Mouse (Mus musculus): ENCODE measurements around the gene Bub1. TPM values are rescaled to one million over a fixed set of nuclear protein-coding genes. Genes with fewer than 3 reads are reported as not detected.
A peak's percentile ranks its signal among the peaks of the same experiment; 100 is the strongest.

Gene Bub1
- polyA plus RNA-seq, 1 experiment from 2014 or later: 50.0 TPM

GRCm38 (mm10) chr2:127838576-127838975, 6.9 kb upstream of the Bub1 start, which contains the start of gene Acoxl:
Gene Acoxl, plus strand, starts transcription at chr2:127838876.
- 57% methylated on average over 7 of the region's 7 CpGs for WGBS

GRCm38 (mm10) chr2:127832833-127833190, 1.1 kb upstream of the Bub1 start:
- no peak overlapping the region for H3K27ac ChIP-seq (ENCODE audit: poor library complexity, severe bottlenecking)
- no peak overlapping the region for H3K4me3 ChIP-seq
- H3K4me1 ChIP-seq (replicated peaks): peaks cover 5% of the 10 kb centered on the region; the same call in 1 of the 2 replicates
- H3K9me3 ChIP-seq (replicated peaks): no peaks in the 10 kb centered on the region
- H3K4me2 ChIP-seq: no peak overlapping the region
- peaks cover 24% of the 10 kb centered on the region for H3K27me3 ChIP-seq (replicated peaks)
- H3K9ac ChIP-seq: no peak overlapping the region
- 19% methylated on average over 2 of the region's 2 CpGs for WGBS
- no peak for ATAC-seq (ENCODE audit: insufficient number of reproducible peaks, low FRiP score)
- H3K36me3 ChIP-seq: no peaks in the 10 kb centered on the region

More at GRCm38 (mm10) chr2:127838576-127838975, 6.9 kb upstream of the Bub1 start, which contains the start of gene Acoxl:
- Histone ChIP-seq H3K9me3 (replicated peaks) (no peaks in the 10 kb centered on the region), H3K4me3 (no peak within 1 kb of the TSS), H3K27me3 (replicated peaks) (peaks cover 66% of the 10 kb centered on the region), H3K4me2 (peak within 1 kb of the TSS; percentile 31; the same call in 1 of the 2 replicates), H3K4me1 (replicated peaks) (0 out of 2 replicates have a peak, but pooled peaks cover 5% of the 10 kb centered on the region), H3K36me3 (no peaks in the 10 kb centered on the region), H3K27ac (ENCODE audit: poor library complexity, severe bottlenecking) (no peak within 1 kb of the TSS), H3K9ac (no peak within 1 kb of the TSS)
- ATAC-seq (ENCODE audit: insufficient number of reproducible peaks, low FRiP score): no peak

GRCm38 (mm10) chr2:127832103-127832832, 603 bp upstream of the Bub1 start:
- Histone ChIP-seq H3K4me2 (peak overlapping the region; percentile 89), H3K27ac (ENCODE audit: poor library complexity, severe bottlenecking) (no peak overlapping the region), H3K9ac (peak overlapping the region; percentile 33; the same call in 1 of the 2 replicates), H3K27me3 (replicated peaks) (peaks cover 19% of the 10 kb centered on the region), H3K4me1 (replicated peaks) (peaks cover 5% of the 10 kb centered on the region; the same call in 1 of the 2 replicates), H3K4me3 (peak overlapping the region; percentile 87), H3K36me3 (peaks cover under 1% of the 10 kb centered on the region; the same call in 1 of the 2 replicates), H3K9me3 (replicated peaks) (no peaks in the 10 kb centered on the region)
- ATAC-seq (ENCODE audit: insufficient number of reproducible peaks, low FRiP score): no peak; the same call in 1 of the 2 replicates
- WGBS: 42% methylated on average over 11 of the region's 11 CpGs

GRCm38 (mm10) chr2:127791919-127792603, 39.6 kb downstream of the Bub1 start, which contains the start of gene Mtln:
Gene Mtln, minus strand, starts transcription at chr2:127792488.
- Histone ChIP-seq H3K9me3 (replicated peaks) (no peaks in the 10 kb centered on the region), H3K4me1 (replicated peaks) (peaks cover 11% of the 10 kb centered on the region), H3K27me3 (replicated peaks) (no peaks in the 10 kb centered on the region), H3K27ac (ENCODE audit: poor library complexity, severe bottlenecking) (peak within 1 kb of the TSS; percentile 89), H3K36me3 (no peaks in the 10 kb centered on the region), H3K9ac (peak within 1 kb of the TSS; percentile 82), H3K4me3 (peak within 1 kb of the TSS; percentile 75), H3K4me2 (peak within 1 kb of the TSS; percentile 74)
- ATAC-seq (ENCODE audit: insufficient number of reproducible peaks, low FRiP score): peak; percentile 94
- 3% methylated on average over 37 of the region's 37 CpGs for WGBS

GRCm38 (mm10) chr2:127789651-127790270, 41.9 kb downstream of the Bub1 start:
- Histone ChIP-seq H3K9ac (peak overlapping the region; percentile 74; the same call in 1 of the 2 replicates), H3K9me3 (replicated peaks) (no peaks in the 10 kb centered on the region), H3K4me1 (replicated peaks) (peaks cover 11% of the 10 kb centered on the region), H3K36me3 (no peaks in the 10 kb centered on the region), H3K4me2 (peak overlapping the region; percentile 74), H3K27ac (ENCODE audit: poor library complexity, severe bottlenecking) (no peak overlapping the region), H3K4me3 (peak overlapping the region; percentile 66; the same call in 1 of the 2 replicates), H3K27me3 (replicated peaks) (no peaks in the 10 kb centered on the region)
- WGBS: 33% methylated on average over 9 of the region's 9 CpGs
- no peak for ATAC-seq (ENCODE audit: insufficient number of reproducible peaks, low FRiP score)

GRCm38 (mm10) chr2:127789138-127789537, 42.5 kb downstream of the Bub1 start:
- Histone ChIP-seq H3K36me3 (no peaks in the 10 kb centered on the region), H3K9ac (peak overlapping the region; percentile 74), H3K9me3 (replicated peaks) (no peaks in the 10 kb centered on the region), H3K4me2 (peak overlapping the region; percentile 74), H3K4me1 (replicated peaks) (peaks cover 11% of the 10 kb centered on the region), H3K27me3 (replicated peaks) (no peaks in the 10 kb centered on the region), H3K4me3 (peak overlapping the region; percentile 66), H3K27ac (ENCODE audit: poor library complexity, severe bottlenecking) (no peak overlapping the region)
- ATAC-seq (ENCODE audit: insufficient number of reproducible peaks, low FRiP score): no peak; the same call in 1 of the 2 replicates
- 6% methylated on average over 11 of the region's 11 CpGs for WGBS

- H3K27ac ChIP-seq (ENCODE audit: poor library complexity, severe bottlenecking): no peak within 1 kb of the TSS
- H3K4me2 ChIP-seq: peak within 1 kb of the TSS; percentile 74
- no peaks in the 10 kb centered on the region for H3K36me3 ChIP-seq
- peaks cover 11% of the 10 kb centered on the region for H3K4me1 ChIP-seq (replicated peaks)
- peak within 1 kb of the TSS; percentile 74 for H3K9ac ChIP-seq
- WGBS: under 1% methylated on average over 40 of the region's 40 CpGs
- no peaks in the 10 kb centered on the region for H3K27me3 ChIP-seq (replicated peaks)
- peak; percentile 83 for ATAC-seq (ENCODE audit: insufficient number of reproducible peaks, low FRiP score)
- no peaks in the 10 kb centered on the region for H3K9me3 ChIP-seq (replicated peaks)
- H3K4me3 ChIP-seq: peak within 1 kb of the TSS; percentile 66
Measured at GRCm38 (mm10) chr2:127788440-127789116, 43.1 kb downstream of the Bub1 start, which contains the start of gene Nphp1. Gene Nphp1, minus strand, starts transcription at chr2:127788897.

GRCm38 (mm10) chr2:127787226-127787625, 44.4 kb downstream of the Bub1 start:
- Histone ChIP-seq H3K36me3 (no peaks in the 10 kb centered on the region), H3K4me1 (replicated peaks) (peaks cover 11% of the 10 kb centered on the region), H3K9ac (no peak overlapping the region), H3K27ac (ENCODE audit: poor library complexity, severe bottlenecking) (no peak overlapping the region), H3K27me3 (replicated peaks) (no peaks in the 10 kb centered on the region), H3K4me2 (no peak overlapping the region), H3K4me3 (no peak overlapping the region), H3K9me3 (replicated peaks) (no peaks in the 10 kb centered on the region)
- 89% methylated on average over 5 of the region's 5 CpGs for WGBS
- no peak for ATAC-seq (ENCODE audit: insufficient number of reproducible peaks, low FRiP score)

GRCm38 (mm10) chr2:127778451-127778850, 53.2 kb downstream of the Bub1 start:
- Histone ChIP-seq H3K4me1 (replicated peaks) (0 out of 2 replicates have a peak, but pooled peaks cover 4% of the 10 kb centered on the region), H3K9ac (no peak overlapping the region), H3K9me3 (replicated peaks) (no peaks in the 10 kb centered on the region), H3K4me3 (no peak overlapping the region), H3K27ac (ENCODE audit: poor library complexity, severe bottlenecking) (no peak overlapping the region), H3K27me3 (replicated peaks) (no peaks in the 10 kb centered on the region), H3K4me2 (no peak overlapping the region), H3K36me3 (peaks cover 19% of the 10 kb centered on the region)
- 77% methylated on average over 5 of the region's 5 CpGs for WGBS
- no peak for ATAC-seq (ENCODE audit: insufficient number of reproducible peaks, low FRiP score)

GRCm38 (mm10) chr2:127775013-127775412, 56.7 kb downstream of the Bub1 start:
- no peak overlapping the region for H3K4me2 ChIP-seq
- WGBS: 89% methylated on average over 3 of the region's 3 CpGs

More at GRCm38 (mm10) chr2:127775013-127775412, 56.7 kb downstream of the Bub1 start:
- 0 out of 2 replicates have a peak, but pooled peaks cover 4% of the 10 kb centered on the region for H3K4me1 ChIP-seq (replicated peaks)
- H3K36me3 ChIP-seq: peaks cover 35% of the 10 kb centered on the region
- no peak for ATAC-seq (ENCODE audit: insufficient number of reproducible peaks, low FRiP score)
- no peak overlapping the region for H3K27ac ChIP-seq (ENCODE audit: poor library complexity, severe bottlenecking)
- no peaks in the 10 kb centered on the region for H3K27me3 ChIP-seq (replicated peaks)
- no peak overlapping the region for H3K9ac ChIP-seq
- no peak overlapping the region for H3K4me3 ChIP-seq
- H3K9me3 ChIP-seq (replicated peaks): no peaks in the 10 kb centered on the region

Measured in heart, embryonic 12.5 days (tissue).